Mouse (Mus musculus) testis, adult 2 months (tissue): ENCODE results near the gene Grb2.

Experiments used
- CTCF ChIP-seq: fragments of 200-500 bp; IDR thresholded peaks from 2 replicates; pipeline ENCODE4 v1.5.1; 2012; ENCODE audit warnings: low read depth, mild to moderate bottlenecking, inconsistent platforms, low read length, moderate library complexity; ENCODE audit not compliant: control insufficient read depth, insufficient read depth, insufficient replicate concordance
- POLR2A ChIP-seq: fragments of 200-500 bp; IDR thresholded peaks from 2 replicates; pipeline ENCODE4 v1.6.1; 2012; ENCODE audit warnings: low read depth, mild to moderate bottlenecking, inconsistent platforms, low read length, moderate library complexity; ENCODE audit not compliant: control insufficient read depth

DNA sequence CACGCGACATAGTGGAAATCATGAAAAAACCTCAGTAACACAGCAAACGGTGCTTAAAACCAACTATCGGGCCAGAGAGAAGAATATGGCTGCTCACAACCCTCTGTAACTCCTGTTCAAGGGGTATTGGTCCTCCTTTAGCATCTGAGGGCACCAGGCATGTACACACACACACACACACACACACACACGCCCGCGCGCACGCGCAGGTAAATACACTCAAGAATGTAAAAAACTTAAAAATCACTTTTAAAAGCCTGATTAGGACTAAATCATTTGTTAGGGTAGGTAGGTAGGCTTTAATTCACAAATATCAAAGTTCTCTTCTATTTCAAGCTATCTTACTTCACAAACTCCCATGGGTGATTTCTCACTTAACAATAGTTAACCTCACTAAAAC, 1.8 kb downstream of the Grb2 start:
- TF ChIP-seq CTCF = no peak
- no peak for TF ChIP-seq POLR2A
